Mouse (Mus musculus) midbrain, embryonic 12.5 days (tissue): ENCODE results near the gene Zfp536. TPM values are rescaled to one million over a fixed set of nuclear protein-coding genes. Genes with fewer than 3 reads are reported as not detected.

Experiments
- ATAC-seq: fragments of 200-750 bp; cut with Nextera tagmentation; 2 replicates; pipeline ENCODE4 v1.8.0; 2017; ENCODE audit warnings: low read depth, moderate TSS enrichment, moderate library complexity; ENCODE audit not compliant: low FRiP score
- H3K27ac ChIP-seq: fragments of 300-500 bp; sonication (generic); replicated peaks from 2 replicates; pipeline ENCODE4 v1.5.1; 2016; ENCODE audit warnings: mild to moderate bottlenecking
- H3K27me3 ChIP-seq: fragments of 300-500 bp; sonication (generic); 2 replicates; pipeline ENCODE4 v1.6.1; 2016; ENCODE audit warnings: mild to moderate bottlenecking
- H3K36me3 ChIP-seq: fragments of 300-500 bp; sonication (generic); 2 replicates; pipeline ENCODE4 v1.6.1; 2016
- H3K4me1 ChIP-seq: fragments of 300-500 bp; sonication (generic); 2 replicates; pipeline ENCODE4 v1.6.1; 2016
- H3K4me2 ChIP-seq: fragments of 300-500 bp; sonication (generic); replicated peaks from 2 replicates; pipeline ENCODE4 v1.6.1; 2016; ENCODE audit warnings: mild to moderate bottlenecking, moderate library complexity
- H3K4me3 ChIP-seq: fragments of 300-500 bp; sonication (generic); 2 replicates; pipeline ENCODE4 v1.5.1; 2016; ENCODE audit warnings: mild to moderate bottlenecking
- H3K9ac ChIP-seq: fragments of 300-500 bp; sonication (generic); replicated peaks from 2 replicates; pipeline ENCODE4 v1.6.1; 2016; ENCODE audit warnings: mild to moderate bottlenecking, moderate library complexity
- H3K9me3 ChIP-seq: fragments of 300-500 bp; sonication (generic); 2 replicates; pipeline ENCODE4 v1.6.1; 2016; ENCODE audit warnings: mild to moderate bottlenecking
- WGBS: fragments of 180-500 bp; shearing (Covaris S2); methylation state at CpG from one replicate; pipeline ENCODE4 v1.1.7; 2016; 5-methylcytosine and 5-hydroxymethylcytosine counted together
- polyA plus RNA-seq: library from polyadenylated mRNA; unstranded; fragments of >200 nt; fragmentation: Nextera tagmentation; extraction: Ambion mirVana; gene quantifications from 2 replicates; pipeline ENCODE4 v1.2.1, GENCODE M21; 2016

Zfp536 gene
- 43.5 and 48.9 TPM in 2 replicates for polyA plus RNA-seq

- under 1% methylated on average over 27 of the region's 27 CpGs for WGBS
- peak within 1 kb of the TSS; percentile 82 for H3K9ac ChIP-seq
- no peaks in the 10 kb centered on the region for H3K36me3 ChIP-seq
- H3K4me1 ChIP-seq, result peaks cover 24% of the 10 kb centered on the region
- peak within 1 kb of the TSS; percentile 87 for H3K27ac ChIP-seq
- peak within 1 kb of the TSS; percentile 92 for H3K4me2 ChIP-seq
- ATAC-seq, result no peak
- H3K27me3 ChIP-seq, result peaks cover 33% of the 10 kb centered on the region
- H3K9me3 ChIP-seq, result no peaks in the 10 kb centered on the region
- H3K4me3 ChIP-seq, result peak within 1 kb of the TSS; percentile 62
These were observed at the start of gene Zfp536 for GRCm38 (mm10) chr7:37773312-37773702. Gene Zfp536, minus strand, starts transcription at chr7:37773641.

DNA sequence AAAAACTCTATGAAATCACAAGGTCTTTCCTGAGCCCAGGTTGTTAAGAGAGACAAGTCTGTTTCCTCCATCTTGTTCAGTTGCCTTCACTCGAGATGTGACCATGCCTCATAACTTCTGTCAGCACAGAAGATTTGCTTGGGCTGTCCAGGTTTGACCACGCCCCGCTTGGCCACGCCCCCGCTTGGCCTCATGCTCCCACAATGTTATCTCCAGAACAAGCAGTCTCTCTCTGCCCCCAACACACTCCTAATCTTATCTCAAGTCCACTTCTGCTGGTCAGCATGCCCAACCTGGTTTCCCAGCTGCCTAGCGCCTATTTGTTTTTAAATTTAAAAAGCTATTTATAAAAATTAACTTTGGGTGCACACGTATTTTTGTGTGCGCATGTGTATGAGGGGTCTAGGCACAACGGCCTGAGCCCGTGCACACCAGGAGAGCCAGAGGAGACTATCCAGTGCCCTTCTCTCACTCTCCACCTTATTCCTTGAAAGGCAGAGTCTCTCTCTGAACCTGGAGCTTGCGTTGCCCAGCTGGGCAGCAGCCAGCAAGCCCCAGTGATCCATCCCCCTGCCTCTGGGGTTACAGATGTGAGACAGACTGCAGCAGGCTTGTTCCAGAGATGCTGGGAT lies 47.3 kb upstream of the Zfp536 start:
- H3K36me3 ChIP-seq, result no peaks in the 10 kb centered on the region
- H3K4me2 ChIP-seq, result no peak overlapping the region
- no peaks in the 10 kb centered on the region for H3K27me3 ChIP-seq
- no peak for ATAC-seq
- WGBS, result 85% methylated on average over 11 of the region's 11 CpGs
- H3K9me3 ChIP-seq, result no peaks in the 10 kb centered on the region
- no peak overlapping the region for H3K27ac ChIP-seq
- H3K9ac ChIP-seq, result no peak overlapping the region
- no peak overlapping the region for H3K4me3 ChIP-seq
- no peaks in the 10 kb centered on the region for H3K4me1 ChIP-seq

GRCm38 (mm10) chr7:37818631-37819340 lies 45.3 kb upstream of the Zfp536 start:
- Histone ChIP-seq H3K4me3 (no peak overlapping the region), H3K9ac (no peak overlapping the region), H3K36me3 (no peaks in the 10 kb centered on the region), H3K4me2 (no peak overlapping the region), H3K4me1 (no peaks in the 10 kb centered on the region), H3K27ac (no peak overlapping the region), H3K27me3 (no peaks in the 10 kb centered on the region), H3K9me3 (no peaks in the 10 kb centered on the region)
- WGBS, result 89% methylated on average over 8 of the region's 8 CpGs
- no peak for ATAC-seq

DNA sequence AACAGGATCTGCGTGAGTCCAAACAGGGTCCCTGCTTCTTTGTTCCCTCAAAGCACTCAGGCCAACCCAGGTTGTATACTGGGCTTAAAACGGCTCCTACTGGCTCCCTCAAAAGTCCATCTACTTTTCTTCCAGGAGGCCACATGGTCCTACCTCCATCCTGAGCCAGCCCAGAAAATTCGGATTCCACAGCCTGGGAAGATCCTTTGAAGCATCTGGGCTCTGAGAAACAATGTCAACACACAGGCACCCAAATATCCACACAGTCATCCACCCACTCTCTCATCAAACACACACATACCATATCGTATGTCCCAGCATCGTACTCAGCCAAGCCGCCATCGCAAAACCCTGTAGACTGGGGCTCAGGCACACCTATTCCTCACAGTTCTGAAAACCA lies 43.5 kb upstream of the Zfp536 start:
- Histone ChIP-seq H3K9ac (no peak overlapping the region), H3K27ac (no peak overlapping the region), H3K27me3 (no peaks in the 10 kb centered on the region), H3K9me3 (no peaks in the 10 kb centered on the region), H3K36me3 (no peaks in the 10 kb centered on the region), H3K4me2 (no peak overlapping the region), H3K4me1 (no peaks in the 10 kb centered on the region), H3K4me3 (no peak overlapping the region)
- no peak for ATAC-seq
- WGBS, result 88% methylated on average over 7 of the region's 7 CpGs

- Histone ChIP-seq H3K27ac (no peak overlapping the region), H3K9ac (no peak overlapping the region), H3K27me3 (no peaks in the 10 kb centered on the region), H3K4me3 (no peak overlapping the region), H3K4me1 (no peaks in the 10 kb centered on the region), H3K9me3 (no peaks in the 10 kb centered on the region), H3K36me3 (no peaks in the 10 kb centered on the region), H3K4me2 (no peak overlapping the region)
- WGBS, result 59% methylated on average over 8 of the region's 8 CpGs
- no peak for ATAC-seq
These were observed 41.5 kb upstream of the Zfp536 start for GRCm38 (mm10) chr7:37814844-37815406.

DNA sequence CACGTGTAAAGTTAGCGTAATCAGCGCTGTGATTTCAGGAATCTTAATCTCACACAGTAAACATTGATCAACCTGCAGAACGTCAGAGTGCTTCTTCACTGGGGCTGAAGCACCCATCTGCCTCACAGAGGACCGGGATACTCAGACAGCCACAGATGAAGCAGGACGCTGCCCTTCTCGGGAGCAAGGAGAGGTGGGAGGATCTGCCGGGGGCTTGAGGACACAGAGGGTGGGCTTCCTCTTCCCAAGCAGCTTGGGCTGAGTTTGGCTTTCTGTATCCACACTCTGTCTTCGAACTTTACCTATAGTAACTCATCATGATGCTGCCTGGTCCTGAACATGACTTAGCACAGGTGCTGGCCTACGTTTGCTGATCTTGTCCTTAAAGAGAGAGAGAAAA lies 40.2 kb upstream of the Zfp536 start:
- no peak overlapping the region for H3K9ac ChIP-seq
- H3K4me2 ChIP-seq, result no peak overlapping the region
- no peak overlapping the region for H3K27ac ChIP-seq
- H3K4me3 ChIP-seq, result no peak overlapping the region
- no peak for ATAC-seq
- H3K4me1 ChIP-seq, result no peaks in the 10 kb centered on the region
- WGBS, result 82% methylated on average over 10 of the region's 10 CpGs
- no peaks in the 10 kb centered on the region for H3K27me3 ChIP-seq
- no peaks in the 10 kb centered on the region for H3K36me3 ChIP-seq
- no peaks in the 10 kb centered on the region for H3K9me3 ChIP-seq

GRCm38 (mm10) chr7:37809908-37810307 lies 36.5 kb upstream of the Zfp536 start:
- H3K4me3 ChIP-seq, result no peak overlapping the region
- no peak overlapping the region for H3K4me2 ChIP-seq
- 95% methylated on average over 5 of the region's 5 CpGs for WGBS
- no peak overlapping the region for H3K27ac ChIP-seq
- ATAC-seq, result no peak
- no peaks in the 10 kb centered on the region for H3K9me3 ChIP-seq
- no peaks in the 10 kb centered on the region for H3K36me3 ChIP-seq
- H3K4me1 ChIP-seq, result no peaks in the 10 kb centered on the region
- H3K27me3 ChIP-seq, result no peaks in the 10 kb centered on the region
- no peak overlapping the region for H3K9ac ChIP-seq

- H3K9ac ChIP-seq, result no peak overlapping the region
- no peak overlapping the region for H3K27ac ChIP-seq
- H3K4me3 ChIP-seq, result no peak overlapping the region
- ATAC-seq, result no peak
- H3K9me3 ChIP-seq, result no peaks in the 10 kb centered on the region
- no peaks in the 10 kb centered on the region for H3K27me3 ChIP-seq
- no peaks in the 10 kb centered on the region for H3K4me1 ChIP-seq
- 87% methylated on average over 4 of the region's 4 CpGs for WGBS
- no peak overlapping the region for H3K4me2 ChIP-seq
- H3K36me3 ChIP-seq, result no peaks in the 10 kb centered on the region
These were observed 35.6 kb upstream of the Zfp536 start for GRCm38 (mm10) chr7:37809001-37809400.

DNA sequence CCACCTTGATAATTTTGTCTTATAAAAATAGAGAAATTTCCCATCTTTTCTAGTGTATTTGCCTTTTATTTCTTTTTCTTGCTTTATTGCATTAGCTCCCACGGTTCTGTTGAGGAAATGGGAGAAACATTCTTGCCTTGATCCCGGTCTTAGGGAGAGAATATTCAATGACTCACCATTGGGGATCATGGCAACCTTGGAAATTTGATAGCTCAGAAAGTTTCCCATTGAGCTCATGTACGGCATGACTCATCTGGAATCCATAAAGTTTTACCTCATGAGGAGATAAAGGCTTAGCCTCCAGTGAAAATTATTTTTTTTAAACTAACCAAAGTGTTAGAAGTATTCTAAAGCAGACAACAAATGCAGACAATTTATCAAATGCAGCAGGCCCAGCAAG lies 27.7 kb upstream of the Zfp536 start:
- no peaks in the 10 kb centered on the region for H3K27me3 ChIP-seq
- H3K9me3 ChIP-seq, result no peaks in the 10 kb centered on the region
- no peak overlapping the region for H3K4me2 ChIP-seq
- no peak overlapping the region for H3K4me3 ChIP-seq
- 76% methylated on average over 3 of the region's 3 CpGs for WGBS
- no peaks in the 10 kb centered on the region for H3K36me3 ChIP-seq
- no peaks in the 10 kb centered on the region for H3K4me1 ChIP-seq
- ATAC-seq, result no peak
- no peak overlapping the region for H3K27ac ChIP-seq
- no peak overlapping the region for H3K9ac ChIP-seq

DNA sequence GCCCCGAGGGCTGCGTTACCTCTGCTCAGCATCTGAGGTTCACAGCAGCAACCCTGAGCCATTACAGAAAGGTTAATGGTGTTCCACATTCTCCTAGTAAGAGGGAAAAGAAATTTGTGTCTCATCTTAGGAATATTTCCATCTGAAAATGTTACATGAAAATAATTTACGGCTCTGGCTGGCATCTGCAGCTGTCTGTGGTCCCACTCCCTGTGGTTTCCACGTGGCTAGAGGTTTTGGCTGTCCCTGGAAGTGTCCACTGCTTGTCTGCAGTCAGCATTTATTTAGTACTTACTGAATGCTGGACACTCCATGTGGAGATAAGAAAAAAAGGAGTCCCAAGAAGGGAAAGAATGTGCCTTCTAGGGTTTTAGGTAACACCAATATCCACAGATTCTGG lies 15.3 kb upstream of the Zfp536 start:
- no peaks in the 10 kb centered on the region for H3K27me3 ChIP-seq
- no peak overlapping the region for H3K4me2 ChIP-seq
- no peaks in the 10 kb centered on the region for H3K36me3 ChIP-seq
- H3K27ac ChIP-seq, result no peak overlapping the region
- H3K9ac ChIP-seq, result no peak overlapping the region
- 79% methylated on average over 4 of the region's 4 CpGs for WGBS
- ATAC-seq, result no peak
- H3K9me3 ChIP-seq, result no peaks in the 10 kb centered on the region
- no peaks in the 10 kb centered on the region for H3K4me1 ChIP-seq
- H3K4me3 ChIP-seq, result no peak overlapping the region

GRCm38 (mm10) chr7:37775502-37775901 lies 2.1 kb upstream of the Zfp536 start:
- no peak for ATAC-seq
- no peaks in the 10 kb centered on the region for H3K9me3 ChIP-seq
- peaks cover 19% of the 10 kb centered on the region for H3K4me1 ChIP-seq
- WGBS, result 5% methylated on average over 15 of the region's 15 CpGs
- no peak overlapping the region for H3K4me3 ChIP-seq
- H3K4me2 ChIP-seq, result no peak overlapping the region
- peaks cover 33% of the 10 kb centered on the region for H3K27me3 ChIP-seq
- no peak overlapping the region for H3K9ac ChIP-seq
- no peaks in the 10 kb centered on the region for H3K36me3 ChIP-seq
- no peak overlapping the region for H3K27ac ChIP-seq

DNA sequence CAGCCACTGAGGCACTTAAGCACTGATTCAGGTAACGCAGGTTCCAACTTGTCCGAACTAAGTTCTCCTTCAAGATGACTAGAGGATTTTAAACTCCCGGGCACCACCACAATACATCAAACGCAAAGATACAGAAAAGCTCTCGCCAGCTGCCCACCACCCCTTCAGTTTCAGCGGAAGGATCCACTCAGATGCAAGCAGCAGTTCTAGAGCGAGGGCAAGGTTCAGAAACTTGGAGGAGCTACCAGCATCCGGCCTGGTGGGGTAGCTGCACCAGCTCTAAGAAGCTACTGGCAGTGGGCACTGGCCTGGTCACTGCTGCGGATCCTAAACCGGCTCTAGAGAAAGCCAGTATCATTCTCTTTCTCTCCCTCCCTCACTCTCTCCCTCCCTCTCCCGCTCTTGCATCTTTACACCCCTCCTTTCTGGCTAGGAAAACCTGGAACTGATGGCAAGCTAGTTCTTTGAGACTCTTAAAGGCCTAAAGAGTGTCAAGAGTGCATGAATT lies 1.1 kb upstream of the Zfp536 start:
- Histone ChIP-seq H3K9me3 (no peaks in the 10 kb centered on the region), H3K9ac (no peak overlapping the region), H3K36me3 (no peaks in the 10 kb centered on the region), H3K4me1 (peaks cover 19% of the 10 kb centered on the region), H3K4me2 (peak overlapping the region; percentile 92; the same call in 1 of the 2 replicates), H3K4me3 (no peak overlapping the region), H3K27ac (no peak overlapping the region), H3K27me3 (peaks cover 33% of the 10 kb centered on the region)
- no peak for ATAC-seq
- WGBS, result 18% methylated on average over 11 of the region's 11 CpGs
